Mouse (Mus musculus) T-helper 2 cell (primary cell): Measurements from ENCODE around the gene Nos1.

ENCODE experiments used
- in situ Hi-C: fragments of 300-600 bp; cut with MboI, MseI; formaldehyde crosslinking; loops from one replicate; pipeline ENCODE4 v1.15.1; 2025; ENCODE audit warnings: high pct_unique_total_duplicates

Nos1 gene

GRCm38 (mm10) chr5:117898055-117898806 lies 117.4 kb downstream of the Nos1 start:
- in situ Hi-C loops, result no loop called here

GRCm38 (mm10) chr5:117899361-117899760 lies 118.5 kb downstream of the Nos1 start:
- in situ Hi-C loops, result no loop called here

DNA sequence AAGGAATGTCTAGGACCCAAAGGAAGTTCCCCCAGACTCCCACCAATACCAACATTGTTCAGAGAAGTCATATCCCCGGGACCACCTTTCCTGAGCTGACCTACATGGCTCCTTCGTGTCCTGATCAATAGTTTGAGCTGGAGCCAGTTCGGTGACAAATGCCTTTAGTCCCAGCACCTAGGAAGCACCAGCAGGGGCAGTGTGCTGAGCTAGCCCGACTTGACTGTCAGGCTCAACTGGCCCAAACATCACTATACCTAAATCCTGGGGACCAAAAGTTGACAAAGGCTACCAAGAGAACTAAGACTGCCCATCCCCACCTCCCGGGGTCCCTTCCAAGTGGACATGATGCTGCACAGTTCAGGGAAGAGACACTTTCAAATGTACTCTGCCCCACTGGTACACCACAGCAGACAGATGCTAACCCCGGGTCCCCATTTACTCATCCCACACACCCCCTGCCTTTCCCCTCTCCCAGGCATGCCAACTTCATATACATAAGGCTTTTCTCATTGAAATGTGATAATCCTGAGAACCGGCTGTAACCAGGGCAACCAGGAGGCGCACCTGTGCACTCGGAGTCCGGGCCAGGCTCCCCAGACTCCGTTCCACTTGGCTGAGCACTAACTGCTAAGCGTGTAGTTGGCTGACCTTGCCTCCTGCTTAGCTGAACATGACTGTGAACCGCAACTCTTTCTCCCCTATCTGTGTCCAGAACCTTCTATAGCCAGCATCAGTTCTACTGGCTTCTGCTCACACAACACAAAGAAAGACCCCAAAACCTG lies 120.3 kb downstream of the Nos1 start:
- in situ Hi-C loops, result no loop called here

- in situ Hi-C loops, result no loop called here
These were observed 122.7 kb downstream of the Nos1 start for GRCm38 (mm10) chr5:117903534-117903933.

DNA sequence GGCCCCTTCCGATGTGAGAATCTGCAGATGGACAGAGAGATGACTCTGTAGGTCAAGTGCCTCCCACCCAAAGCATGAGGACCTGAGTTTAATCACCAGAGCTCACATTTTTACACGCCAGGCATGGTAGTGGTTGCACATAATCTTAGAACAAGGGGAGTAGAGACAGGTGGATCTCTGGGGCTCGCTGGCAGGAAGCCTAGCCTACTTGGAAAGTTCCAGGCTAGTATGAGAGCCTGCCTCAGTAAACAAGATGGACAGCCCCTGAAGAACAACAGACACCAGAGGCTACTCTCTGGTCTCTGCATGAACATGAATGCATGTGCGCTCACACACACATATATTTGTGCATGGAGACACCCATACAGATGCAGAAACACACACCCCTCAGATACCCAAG lies 124.9 kb downstream of the Nos1 start:
- in situ Hi-C loops, result no loop called here

DNA sequence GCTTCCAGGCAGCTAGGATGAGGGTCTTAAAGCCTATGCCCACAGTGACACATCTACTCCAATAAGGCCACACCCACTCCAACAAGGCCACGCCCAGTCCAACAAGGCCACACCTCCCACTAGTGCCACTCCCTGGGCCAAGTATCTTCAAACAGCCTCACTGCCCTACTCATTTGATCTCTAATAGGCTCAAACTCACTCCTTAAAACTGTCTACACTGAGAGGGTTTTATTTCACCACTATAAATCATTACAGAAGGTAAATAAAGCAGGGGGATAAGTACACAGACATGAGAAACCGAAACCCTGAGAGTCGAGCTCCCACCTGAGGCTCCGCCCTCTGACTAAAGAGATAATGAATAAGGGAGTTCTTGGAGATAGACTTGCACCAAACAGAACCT lies 128.7 kb downstream of the Nos1 start:
- in situ Hi-C loops, result no loop called here

- in situ Hi-C loops, result no loop called here
These were observed 135.5 kb downstream of the Nos1 start for GRCm38 (mm10) chr5:117916349-117916748.

DNA sequence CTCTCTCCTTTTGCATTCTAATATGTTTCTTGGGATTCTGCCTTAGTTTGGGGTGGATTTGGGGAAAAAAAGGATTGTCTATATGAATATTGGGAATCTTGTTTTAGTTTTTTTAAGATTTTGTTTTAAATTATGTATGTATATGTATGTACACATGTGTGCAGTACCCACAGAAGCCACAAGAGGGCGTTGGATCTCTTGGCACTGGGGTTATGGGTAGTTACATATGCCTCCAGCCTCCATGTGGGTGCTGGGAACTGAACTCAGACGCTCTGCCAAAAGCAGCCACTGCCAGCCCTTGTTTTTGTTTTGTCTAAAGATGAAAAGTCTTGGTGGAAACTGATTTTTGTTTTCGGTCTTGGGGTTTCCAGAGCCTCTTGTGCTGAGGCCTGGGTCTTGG lies 136.1 kb downstream of the Nos1 start:
- in situ Hi-C loops, result no loop called here

GRCm38 (mm10) chr5:117921786-117922528 lies 141.1 kb downstream of the Nos1 start:
- in situ Hi-C loops, result no loop called here

- in situ Hi-C loops, result no loop called here
These were observed 142.9 kb downstream of the Nos1 start for GRCm38 (mm10) chr5:117923688-117924087.

DNA sequence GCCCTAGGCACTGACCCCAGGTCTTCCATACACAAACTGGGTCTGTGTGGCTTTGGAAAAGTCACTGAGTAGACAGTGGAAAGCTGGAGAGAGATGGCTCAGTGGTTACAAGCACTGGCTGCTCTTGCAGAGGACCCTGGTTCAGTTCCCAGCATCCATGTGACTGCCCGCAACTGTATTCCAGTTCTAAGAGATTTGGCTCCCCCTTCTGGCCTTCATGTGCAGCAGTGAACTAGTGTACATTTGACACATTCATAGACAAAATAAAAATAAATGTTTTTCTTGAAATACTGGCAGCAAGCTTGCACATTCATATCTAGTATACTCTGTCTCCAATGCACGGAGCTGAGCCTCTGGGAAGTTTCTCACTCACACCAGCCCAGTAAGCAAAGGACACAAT lies 147.7 kb downstream of the Nos1 start:
- in situ Hi-C loops, result loop anchor here (5.0 kb wide), 1 partner anchor 91 kb away; no protein-coding TSS in a partner anchor

DNA sequence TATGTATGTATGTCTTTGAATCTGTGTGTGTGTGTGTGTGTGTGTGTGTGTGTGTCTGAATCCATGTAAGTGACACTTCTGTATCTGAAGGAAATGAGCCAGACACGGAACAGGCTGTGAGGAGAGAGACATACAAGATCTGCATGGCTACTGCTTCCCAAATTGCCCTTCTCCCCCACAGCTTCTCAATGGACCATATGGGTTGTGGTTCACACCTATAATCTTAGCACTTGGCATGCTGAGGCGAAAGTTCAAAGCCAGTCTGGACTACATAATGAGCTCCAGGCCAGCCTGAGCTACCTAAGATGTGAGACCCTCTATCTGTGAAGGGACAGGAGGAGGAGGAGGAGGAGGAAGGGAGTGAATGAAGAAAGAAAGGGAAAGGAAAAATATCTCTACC lies 151.4 kb downstream of the Nos1 start:
- in situ Hi-C loops, result loop anchor here (5.0 to 10.0 kb wide), 2 partner anchors 317 to 420 kb away; no protein-coding TSS in a partner anchor

DNA sequence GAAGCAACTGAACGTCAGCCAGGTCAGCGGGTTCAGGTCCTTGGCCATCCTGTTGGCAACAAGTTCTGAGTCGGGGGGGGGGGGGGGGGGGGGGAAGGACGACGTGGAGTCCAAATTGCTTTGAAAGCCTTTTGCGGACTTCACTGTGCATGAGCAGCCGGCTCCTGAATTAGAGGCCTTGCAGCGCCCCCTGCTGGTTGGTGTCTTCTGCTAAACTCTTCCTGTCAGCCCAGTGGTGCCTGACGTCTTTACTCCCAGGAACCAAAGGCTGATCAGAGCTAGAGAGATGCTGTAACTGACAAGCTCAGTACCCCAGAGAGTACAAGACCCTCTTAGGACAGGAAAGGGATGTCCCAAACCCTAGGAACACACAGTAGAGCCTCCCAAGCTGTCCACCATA lies 152.0 kb downstream of the Nos1 start:
- in situ Hi-C loops, result loop anchor here (5.0 to 10.0 kb wide), 2 partner anchors 318 to 421 kb away; no protein-coding TSS in a partner anchor

DNA sequence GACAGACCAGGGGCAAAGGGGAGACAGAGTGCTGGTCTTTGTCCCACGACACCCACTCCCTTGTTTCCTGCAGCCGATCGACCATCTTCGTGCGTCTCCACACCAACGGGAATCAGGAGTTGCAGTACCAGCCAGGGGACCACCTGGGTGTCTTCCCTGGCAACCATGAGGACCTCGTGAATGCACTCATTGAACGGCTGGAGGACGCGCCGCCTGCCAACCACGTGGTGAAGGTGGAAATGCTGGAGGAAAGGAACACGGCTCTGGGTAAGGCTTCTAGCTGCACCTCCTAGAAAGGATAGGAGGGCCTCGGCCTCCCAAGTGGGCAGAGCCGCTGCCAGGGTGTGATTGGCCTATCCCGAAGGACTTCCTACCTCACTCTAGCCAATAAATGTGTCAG lies 155.5 kb downstream of the Nos1 start:
- in situ Hi-C loops, result loop anchor here (10.0 kb wide), 1 partner anchor 322 kb away; no protein-coding TSS in a partner anchor

GRCm38 (mm10) chr5:117937186-117937585 lies 156.4 kb downstream of the Nos1 start:
- in situ Hi-C loops, result loop anchor here (10.0 kb wide), 1 partner anchor 322 kb away; no protein-coding TSS in a partner anchor

DNA sequence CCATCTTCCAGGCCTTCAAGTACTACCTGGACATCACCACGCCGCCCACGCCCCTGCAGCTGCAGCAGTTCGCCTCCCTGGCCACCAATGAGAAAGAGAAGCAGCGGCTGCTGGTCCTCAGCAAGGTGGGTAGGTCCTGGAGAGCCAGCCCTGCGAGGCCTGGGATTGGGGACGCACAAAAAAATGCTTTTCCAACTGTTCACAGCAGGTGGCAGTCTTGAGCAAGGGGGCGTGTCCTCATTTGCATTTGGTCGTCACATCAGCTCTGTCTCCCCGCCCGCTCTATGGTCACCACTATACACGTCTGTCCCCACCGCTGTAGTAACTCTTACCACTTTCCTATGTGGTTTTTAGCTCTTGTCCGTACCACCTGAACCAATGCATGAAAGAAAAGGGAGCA lies 157.3 kb downstream of the Nos1 start:
- in situ Hi-C loops, result loop anchor here (10.0 kb wide), 1 partner anchor 323 kb away; no protein-coding TSS in a partner anchor

GRCm38 (mm10) chr5:117939402-117939801 lies 158.6 kb downstream of the Nos1 start:
- in situ Hi-C loops, result loop anchor here (10.0 kb wide), 1 partner anchor 325 kb away; no protein-coding TSS in a partner anchor

- in situ Hi-C loops, result no loop called here
These were observed 160.7 kb downstream of the Nos1 start for GRCm38 (mm10) chr5:117941552-117941951.

DNA sequence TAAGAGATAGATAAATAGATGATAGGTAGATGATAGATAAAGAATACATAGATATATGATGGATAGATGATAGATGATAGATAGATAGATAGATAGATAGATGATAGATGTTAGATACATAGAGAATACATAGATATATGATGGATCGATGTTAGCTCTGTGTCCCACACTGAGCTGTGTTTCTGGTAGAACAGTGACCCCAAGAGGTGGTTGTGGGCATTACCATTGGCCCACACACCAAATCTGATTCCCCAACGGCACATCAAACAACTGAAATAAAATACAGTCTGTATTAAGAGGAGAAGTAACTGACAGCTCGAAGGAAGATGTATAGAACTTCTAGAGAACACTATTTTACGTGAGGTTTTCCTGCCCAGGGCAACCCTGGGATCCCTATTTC lies 165.8 kb downstream of the Nos1 start:
- in situ Hi-C loops, result no loop called here

- in situ Hi-C loops, result no loop called here
These were observed 168.6 kb downstream of the Nos1 start for GRCm38 (mm10) chr5:117949393-117949792.

GRCm38 (mm10) chr5:117953893-117954292 lies 173.1 kb downstream of the Nos1 start:
- in situ Hi-C loops, result no loop called here

DNA sequence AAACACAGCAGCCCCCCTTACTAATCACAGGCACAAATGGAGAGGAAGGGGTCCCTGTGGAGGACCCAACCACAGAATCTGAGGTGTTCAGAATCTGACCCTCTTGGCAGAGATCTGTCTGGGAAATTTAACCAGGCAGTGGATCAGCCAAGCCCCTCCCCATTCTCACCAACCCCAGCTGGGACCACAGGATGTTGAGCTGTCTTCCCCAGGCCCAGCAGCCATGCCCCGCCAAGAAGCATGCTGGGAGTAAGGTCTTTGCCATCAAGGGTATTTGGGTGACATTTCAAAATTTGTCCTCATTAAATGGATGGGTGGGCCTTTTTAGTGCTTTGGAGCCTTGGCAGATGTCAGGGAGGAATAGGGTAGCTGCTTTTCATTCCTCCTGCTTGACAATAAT lies 173.6 kb downstream of the Nos1 start:
- in situ Hi-C loops, result no loop called here
